Mouse (Mus musculus): ENCODE measurements around the gene Hacd2. TPM values are rescaled to one million over a fixed set of nuclear protein-coding genes. Genes with fewer than 3 reads are reported as not detected.

Gene Hacd2
- 6.8 to 14.6 TPM (median 12.9 TPM) in 4 replicates for total RNA-seq (2023; ENCODE audit: inconsistent age)

GRCm38 (mm10) chr16:35022242-35023137 lies at the start of gene Hacd2:
TSS of gene Hacd2 (plus strand) at chr16:35022428.

GRCm38 (mm10) chr16:35154641-35155390 lies 132.6 kb downstream of the Hacd2 start, which contains the start of gene Adcy5:
TSS of gene Adcy5 (plus strand) at chr16:35154877.

Other genes with a start within 250 kb of the Hacd2 start
- gene Adcy5, start 132.4 kb downstream of the Hacd2 start, total RNA-seq (2023; ENCODE audit: inconsistent age): not detected in 4 replicates

Measured in B cell, adult (primary cell).